Mouse (Mus musculus): ENCODE measurements around the gene Slc27a5.

GRCm38 (mm10) chr7:12995862-12996261 is 2.1 kb downstream of the Slc27a5 start:
- TF ChIP-seq HCFC1 (IDR thresholded peaks at IDR 0.05; ENCODE audit: borderline replicate concordance, insufficient read depth, low read length) (no peak), CHD2 (IDR thresholded peaks at IDR 0.05; ENCODE audit: low read depth, low read length) (no peak)
